Mouse (Mus musculus): ENCODE measurements around the gene Lhfpl5. TPM values are rescaled to one million over a fixed set of nuclear protein-coding genes. Genes with fewer than 3 reads are reported as not detected.

Gene Lhfpl5
- not detected in 2 replicates for polyA plus RNA-seq (2012; rRNA removed; ENCODE audit: low replicate concordance)

DNA sequence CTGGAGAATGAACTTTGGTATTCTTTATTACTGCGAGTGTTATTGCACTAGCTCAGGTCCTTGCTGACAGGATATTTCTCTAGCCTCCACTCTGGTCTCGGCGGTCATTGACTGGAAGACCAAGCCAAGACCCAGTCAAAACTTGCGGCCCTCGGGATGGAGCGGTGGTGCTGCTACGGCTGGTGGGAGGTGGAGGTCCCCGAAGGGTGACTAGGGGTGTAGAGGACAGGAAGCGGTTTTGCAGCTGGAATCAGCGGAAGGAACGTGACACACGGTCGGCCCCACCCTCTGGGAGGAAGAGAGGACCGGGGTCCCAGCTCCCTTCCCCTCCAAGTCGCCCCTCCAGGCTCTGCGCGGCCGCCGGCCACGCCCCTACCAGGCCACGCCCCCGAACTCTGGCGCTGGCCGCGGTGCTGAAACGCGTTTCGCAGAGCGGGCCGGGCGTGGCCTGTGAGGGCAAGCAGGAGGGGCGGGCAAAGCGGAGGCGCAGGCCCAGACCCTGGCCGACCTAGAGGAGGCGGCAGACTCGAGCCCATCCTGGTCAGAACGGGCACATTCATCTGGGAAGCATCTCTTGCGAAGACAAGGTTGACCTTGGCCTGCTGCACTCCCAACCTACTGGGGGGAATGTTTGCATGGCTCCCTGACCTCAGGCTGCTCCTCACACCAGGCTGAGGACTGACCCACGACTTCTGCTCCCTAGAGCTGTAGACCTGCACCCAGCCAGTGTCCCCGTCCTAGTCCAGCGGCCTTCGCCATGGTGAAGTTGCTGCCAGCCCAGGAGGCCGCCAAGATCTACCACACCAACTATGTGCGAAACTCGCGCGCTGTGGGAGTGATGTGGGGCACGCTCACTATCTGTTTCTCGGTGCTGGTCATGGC is at the start of gene Lhfpl5:
Gene Lhfpl5, plus strand, starts transcription at position 398 of the 882 bp plus-strand sequence.

DNA sequence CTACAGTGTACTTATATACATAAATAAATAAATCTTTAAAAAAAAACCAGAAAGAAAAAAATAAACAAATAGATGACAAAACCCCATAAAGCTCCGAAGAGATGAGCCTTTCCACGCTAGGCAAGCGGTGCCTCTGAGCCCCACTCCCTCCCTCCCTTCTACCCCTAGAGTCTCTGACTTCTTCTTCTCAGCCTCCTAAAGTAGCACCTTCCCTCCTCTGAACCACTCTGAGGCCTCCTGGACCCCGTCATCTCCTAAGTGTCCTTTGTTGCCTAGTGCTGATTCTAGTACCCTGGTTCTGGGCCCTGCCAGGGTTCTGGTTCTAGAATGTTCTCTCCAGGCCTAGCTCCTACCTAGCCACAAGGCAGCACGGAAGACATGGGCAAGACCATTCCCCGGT is 44.9 kb upstream of the Lhfpl5 start, which contains the start of gene Armc12:
Gene Armc12, plus strand, starts transcription at position 301 of the 400 bp plus-strand sequence.

DNA sequence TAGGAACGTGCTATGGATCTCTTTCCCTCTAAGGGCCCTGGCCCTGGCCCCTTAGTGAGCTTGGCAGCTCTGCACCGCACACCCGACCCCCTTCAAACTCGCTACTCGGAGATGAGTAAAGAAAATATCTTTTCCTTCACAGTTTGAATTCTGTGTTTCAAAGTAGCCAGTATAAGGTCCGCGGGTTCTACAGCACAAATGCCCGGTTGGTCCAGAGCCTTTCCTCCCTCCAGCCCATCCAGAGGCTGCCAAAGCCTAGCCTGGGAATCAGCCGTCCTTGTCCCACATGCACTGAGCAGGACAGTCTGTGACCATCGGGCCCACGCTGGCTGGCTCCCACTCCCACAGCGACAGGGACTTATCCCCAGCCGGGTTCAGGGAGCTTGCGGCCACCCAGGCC is 26.3 kb upstream of the Lhfpl5 start, which contains the start of gene Clpsl2:
Gene Clpsl2, plus strand, starts transcription at position 301 of the 400 bp plus-strand sequence.

GRCm38 (mm10) chr17:28560598-28560997 is 14.8 kb upstream of the Lhfpl5 start, which contains the start of gene Clps:
Gene Clps, minus strand, starts transcription at chr17:28560766.

DNA sequence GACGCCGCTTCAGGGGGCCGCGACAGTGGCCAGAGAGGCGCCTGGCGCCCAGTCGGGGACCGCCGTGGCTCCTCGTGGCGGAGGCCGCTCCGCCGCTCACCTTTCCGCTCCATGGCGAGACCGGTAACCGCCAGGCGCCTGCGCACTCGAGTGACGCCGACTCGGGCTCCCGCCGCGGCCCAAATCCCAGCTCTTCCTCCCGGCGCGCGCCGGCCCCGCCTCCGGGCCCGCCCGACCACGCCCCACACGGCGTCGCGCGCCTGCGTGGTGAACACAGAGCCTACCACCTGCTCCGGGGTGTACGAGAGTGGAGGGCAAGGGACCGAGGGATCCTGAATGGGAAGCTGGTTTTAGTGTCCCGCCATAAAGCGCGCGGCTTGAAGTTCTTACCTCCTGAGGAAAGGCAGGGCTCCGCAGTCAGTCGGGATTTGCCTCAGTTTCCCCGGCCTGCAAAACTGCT is 46.9 kb downstream of the Lhfpl5 start, which contains the start of gene Srpk1:
Gene Srpk1, minus strand, starts transcription at position 410 of the 460 bp plus-strand sequence.

Other genes with a start within 250 kb of the Lhfpl5 start
- 1,149 and 3,794 TPM in 2 replicates for gene Rpl10a, start 247.2 kb upstream of the Lhfpl5 start, polyA plus RNA-seq (2012; rRNA removed; ENCODE audit: low replicate concordance)
- gene Tead3, start 224.8 kb upstream of the Lhfpl5 start, polyA plus RNA-seq (2012; rRNA removed; ENCODE audit: low replicate concordance), result 8.7 and 47.1 TPM in 2 replicates
- 1.4 and 4.7 TPM in 2 replicates for gene Tulp1, start 210.4 kb upstream of the Lhfpl5 start, polyA plus RNA-seq (2012; rRNA removed; ENCODE audit: low replicate concordance)
- gene Fkbp5, start 58.1 kb upstream of the Lhfpl5 start, polyA plus RNA-seq (2012; rRNA removed; ENCODE audit: low replicate concordance), result 8.1 and 15.4 TPM in 2 replicates
- not detected in 2 replicates for gene Armc12, start 44.8 kb upstream of the Lhfpl5 start, polyA plus RNA-seq (2012; rRNA removed; ENCODE audit: low replicate concordance)
- gene Clpsl2, start 26.2 kb upstream of the Lhfpl5 start, polyA plus RNA-seq (2012; rRNA removed; ENCODE audit: low replicate concordance), result 0.30 and 1.6 TPM in 2 replicates
- gene Clps, start 14.9 kb upstream of the Lhfpl5 start, polyA plus RNA-seq (2012; rRNA removed; ENCODE audit: low replicate concordance), result 0.79 and 0.90 TPM in 2 replicates
- 23.1 and 39.4 TPM in 2 replicates for gene Srpk1, start 47.1 kb downstream of the Lhfpl5 start, polyA plus RNA-seq (2012; rRNA removed; ENCODE audit: low replicate concordance)
- 1.3 and 2.5 TPM in 2 replicates for gene Slc26a8, start 114.6 kb downstream of the Lhfpl5 start, polyA plus RNA-seq (2012; rRNA removed; ENCODE audit: low replicate concordance)
- 86.8 and 107 TPM in 2 replicates for gene Mapk14, start 115.7 kb downstream of the Lhfpl5 start, polyA plus RNA-seq (2012; rRNA removed; ENCODE audit: low replicate concordance)
- gene AC170998.1, start 150.4 kb downstream of the Lhfpl5 start, polyA plus RNA-seq (2012; rRNA removed; ENCODE audit: low replicate concordance), result 0.62 and 1.0 TPM in 2 replicates
- 0.69 and 17.8 TPM in 2 replicates for gene Mapk13, start 193.7 kb downstream of the Lhfpl5 start, polyA plus RNA-seq (2012; rRNA removed; ENCODE audit: low replicate concordance)
- 44.7 and 56.5 TPM in 2 replicates for gene Brpf3, start 225.4 kb downstream of the Lhfpl5 start, polyA plus RNA-seq (2012; rRNA removed; ENCODE audit: low replicate concordance)